ENCODE assay signal across 19 mouse cellular contexts in genomic region chr2:164564346-164564745, GRCm38 (mm10). TPM values are rescaled to one million over a fixed set of nuclear protein-coding genes. Genes with fewer than 3 reads are reported as not detected.
DNase-seq lines count a peak whose midpoint lies in the region; ATAC-seq lines count a peak whose summit lies in the region.
"Had no signal": no experiment of that assay in that cellular context is flagged by ENCODE, and none has a peak within 500 bp of the region (broad histone marks: within the 10 kb centered on the region; RNA-seq: fewer than 3 reads in every experiment).

No protein-coding gene starts in this region.

- H3K4me3 ChIP-seq in intestine, embryonic 14.5 days (ENCODE audit: low read depth, low read length), result no peak overlapping the region
- H3K4me3 ChIP-seq in intestine, embryonic 15.5 days (replicated peaks), result no peak overlapping the region
- H3K4me3 ChIP-seq in midbrain, embryonic 13.5 days (replicated peaks), result no peak overlapping the region
- H3K4me3 ChIP-seq in midbrain, embryonic 10.5 days, result no peak overlapping the region
- H3K4me3 ChIP-seq in embryonic facial prominence, embryonic 13.5 days, result no peak overlapping the region
- H3K4me3 ChIP-seq in neural tube, embryonic 15.5 days (replicated peaks), result no peak overlapping the region
- H3K4me3 ChIP-seq: erythroblast, embryonic 14.5 days had no signal

- peak overlapping the region; percentile 59; the same call in 1 of the 2 replicates for H3K9ac ChIP-seq in intestine, embryonic 14.5 days (ENCODE audit: low read length)
- H3K9ac ChIP-seq in intestine, embryonic 15.5 days, result no peak overlapping the region
- no peak overlapping the region for H3K9ac ChIP-seq in midbrain, embryonic 13.5 days (replicated peaks)
- peak overlapping the region; percentile 75; the same call in 1 of the 2 replicates for H3K9ac ChIP-seq in embryonic facial prominence, embryonic 13.5 days
- H3K9ac ChIP-seq in neural tube, embryonic 15.5 days (replicated peaks), result no peak overlapping the region

- ATAC-seq in intestine, embryonic 14.5 days (replicated peaks; ENCODE audit: low FRiP score, low TSS enrichment, low read depth), result no peak
- ATAC-seq in intestine, embryonic 15.5 days, result no peak
- ATAC-seq in midbrain, embryonic 13.5 days, result no peak
- no peak for ATAC-seq in embryonic facial prominence, embryonic 13.5 days (ENCODE audit: insufficient number of reproducible peaks, insufficient read depth, low FRiP score, low TSS enrichment, low read depth)
- no peak for ATAC-seq in neural tube, embryonic 15.5 days (ENCODE audit: low FRiP score)

- peak overlapping the region; percentile 93 for H3K4me2 ChIP-seq in intestine, embryonic 14.5 days (ENCODE audit: low read length)
- no peak overlapping the region for H3K4me2 ChIP-seq in intestine, embryonic 15.5 days (replicated peaks)
- peak overlapping the region; percentile 92 for H3K4me2 ChIP-seq in midbrain, embryonic 13.5 days (replicated peaks)
- no peak overlapping the region for H3K4me2 ChIP-seq in embryonic facial prominence, embryonic 13.5 days
- H3K4me2 ChIP-seq in neural tube, embryonic 15.5 days, result peak overlapping the region; percentile 81

- no peaks in the 10 kb centered on the region for H3K27me3 ChIP-seq in intestine, embryonic 14.5 days (replicated peaks; ENCODE audit: control insufficient read depth, insufficient read depth, low read length)
- H3K27me3 ChIP-seq in intestine, embryonic 15.5 days (replicated peaks), result no peaks in the 10 kb centered on the region
- H3K27me3 ChIP-seq in midbrain, embryonic 13.5 days, result peaks cover 26% of the 10 kb centered on the region
- H3K27me3 ChIP-seq in midbrain, embryonic 10.5 days (ENCODE audit: low read depth, poor library complexity, severe bottlenecking), result peaks cover 29% of the 10 kb centered on the region
- peaks cover 5% of the 10 kb centered on the region; the same call in 1 of the 2 replicates for H3K27me3 ChIP-seq in embryonic facial prominence, embryonic 13.5 days
- peaks cover 30% of the 10 kb centered on the region for H3K27me3 ChIP-seq in neural tube, embryonic 15.5 days (replicated peaks)

- H3K9me3 ChIP-seq in intestine, embryonic 14.5 days (ENCODE audit: control insufficient read depth, low read length), result 0 out of 2 replicates have a peak, but pooled peaks cover 3% of the 10 kb centered on the region
- no peaks in the 10 kb centered on the region for H3K9me3 ChIP-seq in intestine, embryonic 15.5 days
- H3K9me3 ChIP-seq in midbrain, embryonic 13.5 days, result no peaks in the 10 kb centered on the region
- H3K9me3 ChIP-seq in midbrain, embryonic 10.5 days (replicated peaks), result no peaks in the 10 kb centered on the region
- no peaks in the 10 kb centered on the region for H3K9me3 ChIP-seq in embryonic facial prominence, embryonic 13.5 days
- H3K9me3 ChIP-seq in neural tube, embryonic 15.5 days (replicated peaks), result no peaks in the 10 kb centered on the region

- intact Hi-C loops in left cerebral cortex, postnatal 10 days (cut with DNase I), result loop anchor here (10.0 kb wide), 1 partner anchor 90 kb away; the partner anchor contains the start of gene Trp53tg5

- peaks cover 8% of the 10 kb centered on the region for H3K4me1 ChIP-seq in intestine, embryonic 14.5 days (replicated peaks; ENCODE audit: control insufficient read depth, insufficient read depth, low read length)
- peaks cover 9% of the 10 kb centered on the region; the same call in 1 of the 2 replicates for H3K4me1 ChIP-seq in intestine, embryonic 15.5 days (replicated peaks)
- H3K4me1 ChIP-seq in midbrain, embryonic 13.5 days (replicated peaks), result peaks cover 21% of the 10 kb centered on the region
- H3K4me1 ChIP-seq in midbrain, embryonic 10.5 days, result peaks cover 25% of the 10 kb centered on the region
- peaks cover 16% of the 10 kb centered on the region for H3K4me1 ChIP-seq in embryonic facial prominence, embryonic 13.5 days
- H3K4me1 ChIP-seq in neural tube, embryonic 15.5 days, result peaks cover 18% of the 10 kb centered on the region

- no peak overlapping the region for H3K27ac ChIP-seq in intestine, embryonic 14.5 days (ENCODE audit: low read depth)
- no peak overlapping the region for H3K27ac ChIP-seq in intestine, embryonic 15.5 days
- H3K27ac ChIP-seq in midbrain, embryonic 13.5 days, result no peak overlapping the region
- no peak overlapping the region for H3K27ac ChIP-seq in midbrain, embryonic 10.5 days (replicated peaks)
- H3K27ac ChIP-seq in embryonic facial prominence, embryonic 13.5 days, result no peak overlapping the region
- H3K27ac ChIP-seq in neural tube, embryonic 15.5 days (replicated peaks), result no peak overlapping the region

- 72% methylated on average over 5 of the region's 5 CpGs for WGBS in intestine, embryonic 14.5 days
- WGBS in intestine, embryonic 15.5 days, result 70% methylated on average over 5 of the region's 5 CpGs
- WGBS in midbrain, embryonic 13.5 days, result 77% methylated on average over 5 of the region's 5 CpGs
- 84% methylated on average over 5 of the region's 5 CpGs for WGBS in midbrain, embryonic 10.5 days
- 71% methylated on average over 5 of the region's 5 CpGs for WGBS in embryonic facial prominence, embryonic 13.5 days
- WGBS in neural tube, embryonic 15.5 days, result 61% methylated on average over 5 of the region's 5 CpGs

- 0 out of 2 replicates have a peak, but pooled peaks cover 5% of the 10 kb centered on the region for H3K36me3 ChIP-seq in intestine, embryonic 14.5 days (ENCODE audit: control insufficient read depth, insufficient read depth, low read length)
- no peaks in the 10 kb centered on the region for H3K36me3 ChIP-seq in intestine, embryonic 15.5 days
- H3K36me3 ChIP-seq in midbrain, embryonic 13.5 days, result no peaks in the 10 kb centered on the region
- peaks cover 8% of the 10 kb centered on the region; the same call in 1 of the 2 replicates for H3K36me3 ChIP-seq in midbrain, embryonic 10.5 days
- peaks cover 8% of the 10 kb centered on the region for H3K36me3 ChIP-seq in embryonic facial prominence, embryonic 13.5 days
- no peaks in the 10 kb centered on the region for H3K36me3 ChIP-seq in neural tube, embryonic 15.5 days

- DNase-seq in intestine, embryonic 14.5 days (ENCODE audit: low spot score), result no peak
- no peak for DNase-seq in midbrain, embryonic 10.5 days (ENCODE audit: low spot score)
- no peak for DNase-seq in left cerebral cortex, postnatal 10 days (ENCODE audit: extremely low spot score in 1 of 2, low spot score in 2 of 2)
- no peak for DNase-seq in cerebellum, postnatal 36 days
- DNase-seq: kidney, postnatal 14 days; thymus, adult 18-20 months had no signal

RNA-seq across cellular contexts. Expression of gene Wfdc2, which starts 2.1 kb away (rescaled TPM):
- 79.5 and 85.7 TPM in 2 replicates for polyA plus RNA-seq in intestine, embryonic 14.5 days (2014; fragmentation: Nextera tagmentation; extraction: Ambion mirVana)
- 53.3 and 57.4 TPM in 2 replicates for polyA plus RNA-seq in intestine, embryonic 15.5 days (2015; fragmentation: Nextera tagmentation; extraction: Ambion mirVana)
- polyA plus RNA-seq in midbrain, embryonic 13.5 days (2015; fragmentation: Nextera tagmentation; extraction: Ambion mirVana), result 5.7 and 6.8 TPM in 2 replicates
- polyA plus RNA-seq in midbrain, embryonic 10.5 days (2016; fragmentation: Nextera tagmentation; extraction: Ambion mirVana), result 23.1 and 28.3 TPM in 2 replicates
- polyA plus RNA-seq in embryonic facial prominence, embryonic 13.5 days (2015; fragmentation: Nextera tagmentation; extraction: Ambion mirVana), result 46.5 and 53.4 TPM in 2 replicates
- polyA plus RNA-seq in neural tube, embryonic 15.5 days (2015; fragmentation: Nextera tagmentation; extraction: Ambion mirVana), result 1.6 and 10.4 TPM in 2 replicates
- total RNA-seq in left cerebral cortex, postnatal 10 days (2021), result under 1 TPM in 1 of 2 experiments, not detected in 1; 0.84 TPM
- total RNA-seq: adrenal gland, adult 2 months; CH12.LX; common myeloid progenitor, adult 5-6 weeks; gastrocnemius, adult 8-10 months had no signal
- polyA plus RNA-seq: erythroblast, embryonic 14.5 days had no signal

RNA-seq across cellular contexts. Expression of gene Spint3, which starts 8.9 kb away (rescaled TPM):
- polyA plus RNA-seq in intestine, embryonic 14.5 days (2014; fragmentation: Nextera tagmentation; extraction: Ambion mirVana), result not detected in 2 replicates
- not detected in 2 replicates for polyA plus RNA-seq in intestine, embryonic 15.5 days (2015; fragmentation: Nextera tagmentation; extraction: Ambion mirVana)
- not detected in 2 replicates for polyA plus RNA-seq in midbrain, embryonic 13.5 days (2015; fragmentation: Nextera tagmentation; extraction: Ambion mirVana)
- polyA plus RNA-seq in midbrain, embryonic 10.5 days (2016; fragmentation: Nextera tagmentation; extraction: Ambion mirVana), result not detected in 2 replicates
- not detected in 2 replicates for polyA plus RNA-seq in embryonic facial prominence, embryonic 13.5 days (2015; fragmentation: Nextera tagmentation; extraction: Ambion mirVana)
- polyA plus RNA-seq in neural tube, embryonic 15.5 days (2015; fragmentation: Nextera tagmentation; extraction: Ambion mirVana), result not detected in 2 replicates
- not detected for total RNA-seq in left cerebral cortex, postnatal 10 days (2021)
- total RNA-seq: adrenal gland, adult 2 months; CH12.LX; common myeloid progenitor, adult 5-6 weeks; gastrocnemius, adult 8-10 months; hematopoietic stem cell, adult 5-6 weeks; layer of hippocampus, postnatal 25 days; liver, adult 2 months had no signal
- polyA plus RNA-seq: adrenal gland, adult 2 months; erythroblast, embryonic 14.5 days; liver, adult 2 months; spleen, adult 2 months had no signal

RNA-seq across cellular contexts. Expression of gene Wfdc6a, which starts 20.9 kb away (rescaled TPM):
- polyA plus RNA-seq in intestine, embryonic 14.5 days (2014; fragmentation: Nextera tagmentation; extraction: Ambion mirVana), result 1.5 and 3.2 TPM in 2 replicates
- 0.85 and 1.7 TPM in 2 replicates for polyA plus RNA-seq in intestine, embryonic 15.5 days (2015; fragmentation: Nextera tagmentation; extraction: Ambion mirVana)
- polyA plus RNA-seq in midbrain, embryonic 13.5 days (2015; fragmentation: Nextera tagmentation; extraction: Ambion mirVana), result not detected in 2 replicates
- polyA plus RNA-seq in midbrain, embryonic 10.5 days (2016; fragmentation: Nextera tagmentation; extraction: Ambion mirVana), result not detected in 2 replicates
- 0.80 TPM in 1 of 2 replicates, not detected in the other for polyA plus RNA-seq in embryonic facial prominence, embryonic 13.5 days (2015; fragmentation: Nextera tagmentation; extraction: Ambion mirVana)
- 0.31 TPM in 1 of 2 replicates, not detected in the other for polyA plus RNA-seq in neural tube, embryonic 15.5 days (2015; fragmentation: Nextera tagmentation; extraction: Ambion mirVana)
- 1 to 10 TPM in 1 of 2 experiments, under 1 TPM in 1; 0.47 to 1.7 TPM for total RNA-seq in left cerebral cortex, postnatal 10 days (2021)
- total RNA-seq: CH12.LX; common myeloid progenitor, adult 5-6 weeks; gastrocnemius, adult 8-10 months; hematopoietic stem cell, adult 5-6 weeks; layer of hippocampus, postnatal 25 days; liver, adult 2 months had no signal
- polyA plus RNA-seq: erythroblast, embryonic 14.5 days had no signal

RNA-seq across cellular contexts. Expression of gene Eppin, which starts 29.0 kb away (rescaled TPM):
- not detected in 2 replicates for polyA plus RNA-seq in intestine, embryonic 14.5 days (2014; fragmentation: Nextera tagmentation; extraction: Ambion mirVana)
- not detected in 2 replicates for polyA plus RNA-seq in intestine, embryonic 15.5 days (2015; fragmentation: Nextera tagmentation; extraction: Ambion mirVana)
- not detected in 2 replicates for polyA plus RNA-seq in midbrain, embryonic 13.5 days (2015; fragmentation: Nextera tagmentation; extraction: Ambion mirVana)
- polyA plus RNA-seq in midbrain, embryonic 10.5 days (2016; fragmentation: Nextera tagmentation; extraction: Ambion mirVana), result not detected in 2 replicates
- polyA plus RNA-seq in embryonic facial prominence, embryonic 13.5 days (2015; fragmentation: Nextera tagmentation; extraction: Ambion mirVana), result not detected in 2 replicates
- not detected in 2 replicates for polyA plus RNA-seq in neural tube, embryonic 15.5 days (2015; fragmentation: Nextera tagmentation; extraction: Ambion mirVana)
- total RNA-seq in left cerebral cortex, postnatal 10 days (2021), result not detected
- total RNA-seq: adrenal gland, adult 2 months; CH12.LX; common myeloid progenitor, adult 5-6 weeks; gastrocnemius, adult 8-10 months; hematopoietic stem cell, adult 5-6 weeks; layer of hippocampus, postnatal 25 days; liver, adult 2 months had no signal
- polyA plus RNA-seq: adrenal gland, adult 2 months; erythroblast, embryonic 14.5 days; liver, adult 2 months; spleen, adult 2 months had no signal

RNA-seq across cellular contexts. Expression of gene Wfdc6b, which starts 49.0 kb away (rescaled TPM):
- polyA plus RNA-seq in intestine, embryonic 14.5 days (2014; fragmentation: Nextera tagmentation; extraction: Ambion mirVana), result not detected in 2 replicates
- polyA plus RNA-seq in intestine, embryonic 15.5 days (2015; fragmentation: Nextera tagmentation; extraction: Ambion mirVana), result not detected in 2 replicates
- polyA plus RNA-seq in midbrain, embryonic 13.5 days (2015; fragmentation: Nextera tagmentation; extraction: Ambion mirVana), result not detected in 2 replicates
- not detected in 2 replicates for polyA plus RNA-seq in midbrain, embryonic 10.5 days (2016; fragmentation: Nextera tagmentation; extraction: Ambion mirVana)
- polyA plus RNA-seq in embryonic facial prominence, embryonic 13.5 days (2015; fragmentation: Nextera tagmentation; extraction: Ambion mirVana), result not detected in 2 replicates
- polyA plus RNA-seq in neural tube, embryonic 15.5 days (2015; fragmentation: Nextera tagmentation; extraction: Ambion mirVana), result not detected in 2 replicates
- not detected for total RNA-seq in left cerebral cortex, postnatal 10 days (2021)
- total RNA-seq: adrenal gland, adult 2 months; CH12.LX; common myeloid progenitor, adult 5-6 weeks; gastrocnemius, adult 8-10 months; hematopoietic stem cell, adult 5-6 weeks; layer of hippocampus, postnatal 25 days; liver, adult 2 months had no signal
- polyA plus RNA-seq: adrenal gland, adult 2 months; erythroblast, embryonic 14.5 days; liver, adult 2 months; spleen, adult 2 months had no signal

Comparison
In these comparisons a context has a peak if more than half of its experiments do, and no peak if none do; other contexts are left out.
1. H3K4me2 ChIP-seq: peak in intestine, embryonic 14.5 days (single experiment), midbrain, embryonic 13.5 days (single experiment) and neural tube, embryonic 15.5 days (single experiment); none in intestine, embryonic 15.5 days (single experiment) and embryonic facial prominence, embryonic 13.5 days (single experiment).
2. H3K9ac ChIP-seq: peak in intestine, embryonic 14.5 days (single experiment) and embryonic facial prominence, embryonic 13.5 days (single experiment); none in intestine, embryonic 15.5 days (single experiment), midbrain, embryonic 13.5 days (single experiment) and neural tube, embryonic 15.5 days (single experiment).